Mouse (Mus musculus) bone marrow macrophage, adult 2 months (primary cell): Measurements from ENCODE around the gene Rccd1.

Source experiments
- CTCF ChIP-seq: IDR thresholded peaks from 2 replicates; pipeline ENCODE4 v1.5.1; 2012; ENCODE audit warnings: low read depth, mild to moderate bottlenecking, low read length, moderate library complexity
- POLR2A ChIP-seq: IDR thresholded peaks from 2 replicates; pipeline ENCODE4 v1.6.1; 2012; ENCODE audit warnings: mild to moderate bottlenecking, low read depth, low read length, borderline replicate concordance

GRCm38 (mm10) chr7:80352920-80353319 lies 28.7 kb upstream of the Rccd1 start:
- TF ChIP-seq CTCF (no peak), POLR2A (no peak)
